Mouse (Mus musculus) liver, adult 2 months (tissue): ENCODE measurements around the gene Atf4.

Experiments used
- CTCF ChIP-seq: fragments of 200-500 bp; IDR thresholded peaks from 2 replicates; pipeline ENCODE4 v1.5.1; 2011; ENCODE audit warnings: low read depth, low read length, control low read depth
- POLR2A ChIP-seq: fragments of 200-500 bp; IDR thresholded peaks from 2 replicates; pipeline ENCODE4 v1.6.1; 2011; ENCODE audit warnings: low read length, control low read depth; ENCODE audit not compliant: insufficient read depth; ENCODE audit errors: extremely low read depth

DNA sequence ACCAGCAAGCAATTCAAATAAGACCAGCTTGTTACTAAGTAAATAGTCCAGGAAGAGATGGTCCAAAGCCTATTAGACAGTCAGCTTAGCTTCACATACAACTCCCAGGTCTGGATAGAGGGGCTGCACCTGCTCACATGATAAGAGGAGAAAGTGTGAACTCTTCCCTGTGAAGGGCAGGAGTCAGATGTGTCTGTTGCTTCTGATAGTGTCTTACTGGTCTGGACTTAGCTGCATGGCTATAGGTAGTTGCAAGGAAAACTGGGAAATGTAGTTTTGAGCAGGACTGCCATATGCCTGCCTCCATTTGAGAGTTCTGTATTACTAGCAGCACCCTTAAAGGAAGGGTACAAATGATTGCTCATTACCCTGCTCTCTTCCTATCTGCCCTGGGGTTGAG lies 41.3 kb upstream of the Atf4 start:
- TF ChIP-seq CTCF (no peak), POLR2A (no peak)
